Mouse (Mus musculus): ENCODE results near the gene Ikzf2. TPM values are rescaled to one million over a fixed set of nuclear protein-coding genes. Genes with fewer than 3 reads are reported as not detected.

The Ikzf2 gene
- total RNA-seq, 2 experiments from 2014 or later, result 8.7 to 13.3 TPM

- DNase-seq, result no peak
Observed at GRCm38 (mm10) chr1:69508275-69508674, 178.8 kb downstream of the Ikzf2 start.

- DNase-seq, result no peak
Observed at GRCm38 (mm10) chr1:69507513-69507912, 179.5 kb downstream of the Ikzf2 start.

GRCm38 (mm10) chr1:69506615-69507159 is 180.4 kb downstream of the Ikzf2 start:
- no peak for DNase-seq

- DNase-seq, result no peak
Observed at GRCm38 (mm10) chr1:69506011-69506410, 181.0 kb downstream of the Ikzf2 start.

GRCm38 (mm10) chr1:69500388-69500787 is 186.7 kb downstream of the Ikzf2 start:
- no peak for DNase-seq

- DNase-seq, result no peak
Observed at GRCm38 (mm10) chr1:69499652-69500051, 187.4 kb downstream of the Ikzf2 start.

DNA sequence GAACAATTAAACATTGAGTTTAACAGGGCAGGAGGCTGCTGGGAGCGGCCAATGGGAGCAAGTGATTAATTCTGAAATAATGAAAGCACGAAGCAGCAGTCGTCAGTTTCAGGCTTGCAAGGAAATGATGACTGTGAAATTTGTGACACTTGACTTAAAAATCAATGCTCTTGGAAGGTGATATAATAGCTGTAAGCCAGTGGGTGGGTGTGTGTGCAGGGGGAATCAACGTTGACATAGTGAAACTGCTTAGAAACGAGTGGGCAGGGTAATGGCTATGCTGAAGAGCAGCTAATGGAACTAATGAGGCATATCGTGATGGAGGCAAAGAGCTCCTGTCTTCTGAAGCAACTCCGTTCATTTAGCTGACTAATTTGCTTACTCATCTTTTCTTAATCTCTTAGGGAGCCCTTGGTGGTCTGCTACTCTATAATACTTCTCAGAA is 188.2 kb downstream of the Ikzf2 start:
- DNase-seq, result no peak

DNA sequence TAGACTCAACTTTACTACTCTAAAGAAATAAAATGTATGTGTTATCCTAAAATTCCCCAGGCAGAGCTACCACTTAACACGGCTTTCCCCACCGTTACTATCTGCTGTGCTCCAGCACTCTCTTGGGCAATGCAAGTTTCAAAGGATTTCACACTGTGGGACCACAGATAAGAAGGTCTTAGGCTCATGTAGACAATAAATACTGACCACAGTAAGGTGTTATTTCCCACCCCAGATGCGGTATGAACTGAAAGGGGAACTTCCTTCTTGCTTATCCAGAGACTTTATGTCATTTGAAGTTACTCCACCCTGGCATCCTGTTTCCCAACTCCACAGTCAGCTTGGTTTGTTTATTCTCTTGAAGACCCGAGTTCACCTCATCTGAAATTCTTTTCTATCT is 191.0 kb downstream of the Ikzf2 start:
- DNase-seq, result no peak

DNA sequence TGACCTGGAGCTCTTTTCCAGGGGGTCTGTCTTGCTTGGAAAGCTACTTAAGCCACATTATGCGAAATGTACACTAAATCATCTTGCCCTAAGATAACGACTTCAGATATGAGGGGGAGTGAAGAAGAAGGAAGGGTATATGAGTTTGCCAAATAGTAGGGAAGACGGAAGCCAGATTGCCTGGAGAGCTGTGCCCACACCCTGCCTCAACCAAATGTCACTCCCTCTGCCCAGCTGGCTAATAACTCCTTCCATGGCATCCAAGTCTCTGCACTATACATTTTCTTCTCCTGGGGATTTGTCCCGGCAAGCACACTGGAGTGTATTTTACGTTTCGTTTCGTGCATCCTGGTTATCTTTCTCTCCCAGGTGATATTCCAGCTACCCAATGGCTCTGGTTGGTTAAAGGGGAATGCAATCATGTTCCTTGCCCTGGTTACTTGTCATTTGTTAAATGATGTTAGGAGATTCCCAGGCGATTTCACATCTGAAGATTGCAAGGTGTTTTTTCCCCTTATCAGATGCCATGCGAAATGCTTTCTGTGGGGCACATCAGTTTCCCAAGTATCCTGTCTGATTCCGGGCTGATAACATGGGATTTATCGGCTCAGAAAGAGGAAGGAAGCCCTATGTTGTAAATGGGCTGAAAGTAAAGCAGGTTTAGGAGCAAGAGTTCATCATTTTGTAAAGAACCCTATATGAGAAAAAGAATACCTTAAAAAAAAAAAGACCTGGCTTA is 193.6 kb downstream of the Ikzf2 start:
- DNase-seq, result no peak

DNA sequence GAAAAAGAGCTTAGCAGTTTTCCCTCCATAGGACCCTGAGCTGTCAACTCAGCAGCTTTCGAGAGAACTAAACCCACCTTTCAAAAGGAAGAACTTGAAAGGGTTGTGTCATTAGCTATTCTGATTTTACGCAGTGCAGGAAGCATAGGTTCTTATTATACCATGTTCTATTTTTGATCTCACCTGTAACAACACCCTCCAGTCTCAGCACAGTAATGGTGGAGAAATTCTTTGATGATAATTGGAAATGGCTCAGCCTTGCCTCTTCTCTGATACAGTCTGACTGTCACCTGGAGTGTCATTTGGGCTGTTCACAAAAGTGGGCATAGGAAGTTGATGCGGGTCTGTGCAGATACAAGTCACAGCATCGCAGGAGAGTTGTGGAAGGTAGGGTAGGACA is 195.0 kb downstream of the Ikzf2 start:
- no peak for DNase-seq

DNA sequence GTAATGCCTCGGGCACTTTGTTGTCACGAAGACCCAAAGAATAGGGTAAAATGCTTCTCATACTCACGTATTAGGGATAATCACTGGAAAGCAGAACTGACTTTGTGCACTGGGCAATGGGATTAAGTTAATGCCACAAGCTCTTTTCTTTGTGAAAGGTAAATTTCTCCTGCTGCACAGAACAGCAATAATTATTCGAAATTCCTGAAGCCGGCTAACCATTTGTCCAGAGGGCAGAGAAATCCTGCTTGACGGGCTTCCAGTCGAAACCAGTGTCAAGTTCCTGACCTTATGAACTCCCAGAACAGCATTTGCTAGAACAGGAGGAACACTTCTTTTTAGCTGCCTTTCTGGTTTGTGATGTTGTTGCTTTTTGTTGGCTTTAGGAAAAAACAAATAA is 198.0 kb downstream of the Ikzf2 start:
- DNase-seq, result no peak

DNA sequence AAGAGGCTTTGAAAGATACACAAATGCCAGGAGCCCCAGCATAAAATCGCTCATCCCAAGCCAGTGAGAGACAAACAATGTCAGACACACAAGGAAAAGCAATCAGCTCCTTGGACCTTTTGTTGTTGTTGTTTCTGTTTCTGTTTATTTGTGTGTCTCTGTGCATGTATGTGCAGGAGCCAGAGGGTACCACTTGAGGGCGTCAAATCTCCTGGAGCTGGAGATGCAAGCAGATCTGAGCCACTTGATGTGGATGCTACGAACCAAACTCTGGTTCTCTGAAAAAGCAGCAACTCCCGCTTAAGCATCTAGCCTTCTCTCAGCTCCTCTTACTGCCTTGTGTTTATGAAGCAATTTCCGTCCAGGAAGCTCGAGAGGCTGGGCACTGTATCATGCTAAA is 198.4 kb downstream of the Ikzf2 start:
- DNase-seq, result no peak

Other genes starting within 250 kb of the Ikzf2 start
- gene Spag16, start 139.7 kb upstream of the Ikzf2 start, total RNA-seq (2021), result not detected